ENCODE assay signal across 9 mouse cellular contexts in genomic region chr10:120564859-120565258, GRCm38 (mm10).
DNase-seq lines count a peak whose midpoint lies in the region; ATAC-seq and TF ChIP-seq lines count a peak whose summit lies in the region.
"Had no signal": no experiment of that assay in that cellular context is flagged by ENCODE, and none has a peak within 500 bp of the region (broad histone marks: within the 10 kb centered on the region; RNA-seq: fewer than 3 reads in every experiment).

No protein-coding gene starts in this region.

- H3K9ac ChIP-seq in lung, embryonic 14.5 days = no peak overlapping the region
- peak overlapping the region; percentile 34 for H3K9ac ChIP-seq in forebrain, embryonic 13.5 days
- no peak overlapping the region for H3K9ac ChIP-seq in limb, embryonic 13.5 days

- ATAC-seq in lung, embryonic 14.5 days (ENCODE audit: insufficient read depth) = 0 out of 2 replicates have a peak, but pooled peaks have one; percentile 38
- no peak for ATAC-seq in forebrain, embryonic 13.5 days
- no peak for ATAC-seq in limb, embryonic 13.5 days (ENCODE audit: low FRiP score, low read depth)

- no peak for DNase-seq in lung, embryonic 14.5 days
- no peak for DNase-seq in lung, adult 18-20 months
- peak; percentile 34 for DNase-seq in retina, postnatal 1 day
- no peak for DNase-seq in spleen, postnatal 36 days (ENCODE audit: low spot score in 2 of 2)
- DNase-seq in frontal cortex, postnatal 36 days (ENCODE audit: low spot score in 2 of 2) = no peak
- DNase-seq: adrenal gland, postnatal 10 days; cerebellum, adult 11 months had no signal

- 20% methylated on average over 14 of the region's 14 CpGs for WGBS in lung, embryonic 14.5 days
- WGBS in forebrain, embryonic 13.5 days = 13% methylated on average over 14 of the region's 14 CpGs
- 27% methylated on average over 14 of the region's 14 CpGs for WGBS in limb, embryonic 13.5 days

- H3K36me3 ChIP-seq in lung, embryonic 14.5 days (ENCODE audit: insufficient read depth) = no peaks in the 10 kb centered on the region
- H3K36me3 ChIP-seq in forebrain, embryonic 13.5 days (ENCODE audit: poor library complexity, severe bottlenecking) = no peaks in the 10 kb centered on the region
- H3K36me3 ChIP-seq in limb, embryonic 13.5 days = no peaks in the 10 kb centered on the region

- H3K4me3 ChIP-seq in lung, embryonic 14.5 days (ENCODE audit: low read depth, low read length) = no peak overlapping the region
- no peak overlapping the region; the same call in 1 of the 2 replicates for H3K4me3 ChIP-seq in forebrain, embryonic 13.5 days
- peak overlapping the region; percentile 16 for H3K4me3 ChIP-seq in limb, embryonic 13.5 days

- no peak overlapping the region for H3K27ac ChIP-seq in lung, embryonic 14.5 days (ENCODE audit: low read depth)
- H3K27ac ChIP-seq in forebrain, embryonic 13.5 days = no peak overlapping the region
- H3K27ac ChIP-seq in limb, embryonic 13.5 days = peak overlapping the region; percentile 44; the same call in 1 of the 2 replicates

- H3K9me3 ChIP-seq in lung, embryonic 14.5 days (ENCODE audit: low read depth, low read length) = no peaks in the 10 kb centered on the region
- peaks cover 3% of the 10 kb centered on the region; the same call in 1 of the 2 replicates for H3K9me3 ChIP-seq in forebrain, embryonic 13.5 days (replicated peaks)
- H3K9me3 ChIP-seq in limb, embryonic 13.5 days = no peaks in the 10 kb centered on the region

- H3K27me3 ChIP-seq in lung, embryonic 14.5 days (ENCODE audit: insufficient read depth, low read length) = no peaks in the 10 kb centered on the region
- peaks cover 5% of the 10 kb centered on the region; the same call in 1 of the 2 replicates for H3K27me3 ChIP-seq in forebrain, embryonic 13.5 days
- no peaks in the 10 kb centered on the region for H3K27me3 ChIP-seq in limb, embryonic 13.5 days

- no peaks in the 10 kb centered on the region for H3K4me1 ChIP-seq in lung, embryonic 14.5 days (ENCODE audit: insufficient read depth)
- peaks cover 15% of the 10 kb centered on the region for H3K4me1 ChIP-seq in forebrain, embryonic 13.5 days
- H3K4me1 ChIP-seq in limb, embryonic 13.5 days = peaks cover 19% of the 10 kb centered on the region

- peak overlapping the region; percentile 42 for H3K4me2 ChIP-seq in lung, embryonic 14.5 days
- H3K4me2 ChIP-seq in forebrain, embryonic 13.5 days = peak overlapping the region; percentile 54
- H3K4me2 ChIP-seq in limb, embryonic 13.5 days (replicated peaks) = peak overlapping the region; percentile 45

- TF ChIP-seq CTCF in lung, embryonic 14.5 days (IDR thresholded peaks at IDR 0.05; ENCODE audit: low read depth) = no peak
